Mouse (Mus musculus) lung, postnatal 0 days (tissue): ENCODE data around the gene Ehd4. TPM values are rescaled to one million over a fixed set of nuclear protein-coding genes. Genes with fewer than 3 reads are reported as not detected.

Source experiments
- ATAC-seq: fragments of 200-750 bp; cut with Nextera tagmentation; 2 replicates; pipeline ENCODE4 v1.8.0; 2017; ENCODE audit warnings: moderate library complexity
- DNase-seq: peaks from one replicate; pipeline ENCODE4 v3.0.0-alpha.2; 2016; ENCODE audit warnings: low spot score
- H3K27ac ChIP-seq: fragments of 300-500 bp; sonication (generic); 2 replicates; pipeline ENCODE4 v1.5.1; 2014; ENCODE audit warnings: antibody characterized with exemption, mild to moderate bottlenecking, low read length, mixed read lengths
- H3K27me3 ChIP-seq: fragments of 300-500 bp; sonication (generic); replicated peaks from 2 replicates; pipeline ENCODE4 v1.6.1; 2014; ENCODE audit warnings: low read length, mixed read lengths; ENCODE audit not compliant: insufficient read depth
- H3K36me3 ChIP-seq: fragments of 300-500 bp; sonication (generic); 2 replicates; pipeline ENCODE4 v1.6.1; 2014; ENCODE audit warnings: low read length, mixed read lengths; ENCODE audit not compliant: insufficient read depth
- H3K4me1 ChIP-seq: fragments of 300-500 bp; sonication (generic); 2 replicates; pipeline ENCODE4 v1.6.1; 2014; ENCODE audit warnings: antibody characterized with exemption, low read depth, low read length, mixed read lengths; ENCODE audit not compliant: insufficient read depth
- H3K4me2 ChIP-seq: fragments of 300-500 bp; sonication (generic); replicated peaks from 2 replicates; pipeline ENCODE4 v1.6.1; 2014; ENCODE audit warnings: low read depth, mild to moderate bottlenecking, low read length, moderate library complexity, mixed read lengths
- H3K4me3 ChIP-seq: fragments of 300-500 bp; sonication (generic); 2 replicates; pipeline ENCODE4 v1.5.1; 2014; ENCODE audit warnings: low read depth, low read length
- H3K9ac ChIP-seq: fragments of 300-500 bp; sonication (generic); replicated peaks from 2 replicates; pipeline ENCODE4 v1.6.1; 2014; ENCODE audit warnings: low read depth, mild to moderate bottlenecking
- H3K9me3 ChIP-seq: fragments of 300-500 bp; sonication (generic); 2 replicates; pipeline ENCODE4 v1.6.1; 2016; ENCODE audit warnings: low read length, mixed read lengths
- CTCF ChIP-seq: IDR thresholded peaks from 2 replicates; pipeline ENCODE4 v1.5.1; 2016; ENCODE audit warnings: antibody characterized with exemption, mild to moderate bottlenecking
- EP300 ChIP-seq: IDR thresholded peaks from 2 replicates; pipeline ENCODE4 v1.6.1; 2016; ENCODE audit warnings: antibody characterized with exemption, mild to moderate bottlenecking, control low read depth
- WGBS: fragments of 180-500 bp; shearing (Covaris S2); extraction: QIAGEN DNeasy Blood & Tissue Kit; methylation state at CpG from one replicate; pipeline ENCODE4 v1.1.7; 2014; 5-methylcytosine and 5-hydroxymethylcytosine counted together
- polyA plus RNA-seq: library from polyadenylated mRNA; unstranded; fragments of >200 nt; fragmentation: Nextera tagmentation; extraction: Ambion mirVana; gene quantifications from 2 replicates; pipeline ENCODE4 v1.2.1, GENCODE M21; 2015

Ehd4 gene
- polyA plus RNA-seq, 1 experiment from 2014 or later = 228 TPM

GRCm38 (mm10) chr2:120147999-120148398 is 6.4 kb downstream of the Ehd4 start:
- no peaks in the 10 kb centered on the region for H3K9me3 ChIP-seq
- 53% methylated on average over 3 of the region's 3 CpGs for WGBS

GRCm38 (mm10) chr2:120147364-120147763 is 7.0 kb downstream of the Ehd4 start:
- DNase-seq = no peak
- no peak overlapping the region for H3K4me3 ChIP-seq
- no peaks in the 10 kb centered on the region for H3K36me3 ChIP-seq
- ATAC-seq = no peak
- no peaks in the 10 kb centered on the region for H3K4me1 ChIP-seq
- H3K27ac ChIP-seq = no peak overlapping the region
- 37% methylated on average over 2 of the region's 2 CpGs for WGBS
- no peak overlapping the region for H3K4me2 ChIP-seq
- H3K27me3 ChIP-seq = no peaks in the 10 kb centered on the region
- TF ChIP-seq CTCF (no peak), EP300 (no peak)
- H3K9ac ChIP-seq = no peak overlapping the region
- H3K9me3 ChIP-seq = no peaks in the 10 kb centered on the region

More at GRCm38 (mm10) chr2:120147999-120148398, 6.4 kb downstream of the Ehd4 start:
- Histone ChIP-seq H3K36me3 (no peaks in the 10 kb centered on the region), H3K4me3 (no peak overlapping the region), H3K9ac (no peak overlapping the region), H3K27me3 (no peaks in the 10 kb centered on the region), H3K4me1 (no peaks in the 10 kb centered on the region), H3K27ac (no peak overlapping the region), H3K4me2 (no peak overlapping the region)
- ATAC-seq = no peak
- DNase-seq = no peak
- TF ChIP-seq EP300 = no peak
- no peak for TF ChIP-seq CTCF

GRCm38 (mm10) chr2:120146543-120146942 is 7.9 kb downstream of the Ehd4 start:
- no peak overlapping the region for H3K4me2 ChIP-seq
- WGBS = 52% methylated on average over 2 of the region's 2 CpGs
- H3K9ac ChIP-seq = no peak overlapping the region
- no peak for TF ChIP-seq CTCF
- TF ChIP-seq EP300 = no peak
- no peaks in the 10 kb centered on the region for H3K4me1 ChIP-seq
- ATAC-seq (no peak), DNase-seq (no peak)
- no peaks in the 10 kb centered on the region for H3K27me3 ChIP-seq
- no peak overlapping the region for H3K4me3 ChIP-seq
- H3K9me3 ChIP-seq = no peaks in the 10 kb centered on the region
- H3K36me3 ChIP-seq = no peaks in the 10 kb centered on the region
- no peak overlapping the region for H3K27ac ChIP-seq

- H3K27me3 ChIP-seq = no peaks in the 10 kb centered on the region
- TF ChIP-seq EP300 (no peak), CTCF (no peak)
- H3K27ac ChIP-seq = no peak overlapping the region
- H3K4me3 ChIP-seq = no peak overlapping the region
- WGBS = 81% methylated on average over 4 of the region's 4 CpGs
- DNase-seq = no peak
- no peak overlapping the region for H3K4me2 ChIP-seq
- H3K9me3 ChIP-seq = no peaks in the 10 kb centered on the region
- ATAC-seq = no peak
- H3K36me3 ChIP-seq = no peaks in the 10 kb centered on the region
- no peak overlapping the region for H3K9ac ChIP-seq
- H3K4me1 ChIP-seq = peaks cover 6% of the 10 kb centered on the region; the same call in 1 of the 2 replicates
Observed at GRCm38 (mm10) chr2:120144390-120144789, 10.0 kb downstream of the Ehd4 start.

GRCm38 (mm10) chr2:120142336-120142735 is 12.1 kb downstream of the Ehd4 start:
- Histone ChIP-seq H3K9me3 (no peaks in the 10 kb centered on the region), H3K4me2 (no peak overlapping the region), H3K4me3 (no peak overlapping the region), H3K27ac (no peak overlapping the region), H3K36me3 (no peaks in the 10 kb centered on the region), H3K4me1 (peaks cover 11% of the 10 kb centered on the region; the same call in 1 of the 2 replicates), H3K9ac (no peak overlapping the region), H3K27me3 (no peaks in the 10 kb centered on the region)
- ATAC-seq (no peak), DNase-seq (no peak)
- 68% methylated on average over 5 of the region's 5 CpGs for WGBS
- TF ChIP-seq CTCF (no peak), EP300 (no peak)

GRCm38 (mm10) chr2:120141671-120142070 is 12.7 kb downstream of the Ehd4 start:
- Histone ChIP-seq H3K27ac (no peak overlapping the region), H3K27me3 (no peaks in the 10 kb centered on the region), H3K4me3 (no peak overlapping the region), H3K9ac (no peak overlapping the region), H3K4me1 (peaks cover 11% of the 10 kb centered on the region; the same call in 1 of the 2 replicates), H3K4me2 (no peak overlapping the region), H3K9me3 (no peaks in the 10 kb centered on the region), H3K36me3 (no peaks in the 10 kb centered on the region)
- DNase-seq = no peak
- no peak for ATAC-seq
- WGBS = 84% methylated on average over 1 of the region's 1 CpGs
- TF ChIP-seq EP300 = no peak
- TF ChIP-seq CTCF = no peak

GRCm38 (mm10) chr2:120140326-120140725 is 14.1 kb downstream of the Ehd4 start:
- Histone ChIP-seq H3K9ac (no peak overlapping the region), H3K4me2 (no peak overlapping the region), H3K36me3 (no peaks in the 10 kb centered on the region), H3K4me1 (peaks cover 11% of the 10 kb centered on the region; the same call in 1 of the 2 replicates), H3K9me3 (no peaks in the 10 kb centered on the region), H3K27me3 (no peaks in the 10 kb centered on the region), H3K4me3 (no peak overlapping the region), H3K27ac (no peak overlapping the region)
- no peak for TF ChIP-seq CTCF
- 52% methylated on average over 5 of the region's 5 CpGs for WGBS
- no peak for ATAC-seq
- no peak for DNase-seq
